Mouse (Mus musculus) forebrain, postnatal 0 days (tissue): ENCODE measurements around the gene Tbc1d14. TPM values are rescaled to one million over a fixed set of nuclear protein-coding genes. Genes with fewer than 3 reads are reported as not detected.
A peak's percentile ranks its signal among the peaks of the same experiment; 100 is the strongest.

ENCODE experiments used
- ATAC-seq: fragments of 200-750 bp; cut with Nextera tagmentation; 2 replicates; pipeline ENCODE4 v1.8.0; 2017; ENCODE audit warnings: mild to moderate bottlenecking, moderate library complexity
- DNase-seq: peaks from one replicate; pipeline ENCODE4 v3.0.0-alpha.2; 2015
- H3K27ac ChIP-seq: fragments of 300-500 bp; sonication (generic); 2 replicates; pipeline ENCODE4 v1.5.1; 2014; ENCODE audit warnings: low read depth, mild to moderate bottlenecking, antibody characterized with exemption, low read length, moderate library complexity, mixed read lengths
- H3K27me3 ChIP-seq: fragments of 300-500 bp; sonication (generic); 2 replicates; pipeline ENCODE4 v1.6.1; 2014; ENCODE audit warnings: mild to moderate bottlenecking, low read length, mixed read lengths; ENCODE audit not compliant: insufficient read depth
- H3K36me3 ChIP-seq: fragments of 300-500 bp; sonication (generic); 2 replicates; pipeline ENCODE4 v1.6.1; 2014; ENCODE audit warnings: mild to moderate bottlenecking, moderate library complexity; ENCODE audit not compliant: insufficient read depth
- H3K4me1 ChIP-seq: fragments of 300-500 bp; sonication (generic); 2 replicates; pipeline ENCODE4 v1.6.1; 2014; ENCODE audit warnings: antibody characterized with exemption; ENCODE audit not compliant: insufficient read depth
- H3K4me2 ChIP-seq: fragments of 300-500 bp; sonication (generic); 2 replicates; pipeline ENCODE4 v1.6.1; 2014; ENCODE audit warnings: low read depth, mild to moderate bottlenecking, moderate library complexity
- H3K4me3 ChIP-seq: fragments of 300-500 bp; sonication (generic); 2 replicates; pipeline ENCODE4 v1.5.1; 2014; ENCODE audit warnings: low read depth, low read length, mixed read lengths
- H3K9ac ChIP-seq: fragments of 300-500 bp; sonication (generic); 2 replicates; pipeline ENCODE4 v1.6.1; 2014; ENCODE audit warnings: mild to moderate bottlenecking
- H3K9me3 ChIP-seq: fragments of 300-500 bp; sonication (generic); 2 replicates; pipeline ENCODE4 v1.6.1; 2016; ENCODE audit warnings: low read length
- CTCF ChIP-seq: sonication (generic); IDR thresholded peaks from 2 replicates; pipeline ENCODE4 v1.5.1; 2016; ENCODE audit warnings: antibody characterized with exemption, control low read depth, low read depth
- WGBS: fragments of 180-500 bp; shearing (Covaris S2); extraction: QIAGEN DNeasy Blood & Tissue Kit; methylation state at CpG from one replicate; pipeline ENCODE4 v1.1.7; 2014; 5-methylcytosine and 5-hydroxymethylcytosine counted together
- polyA plus RNA-seq: library from polyadenylated mRNA; unstranded; fragments of >200 nt; fragmentation: Nextera tagmentation; extraction: Ambion mirVana; gene quantifications from 2 replicates; pipeline ENCODE4 v1.2.1, GENCODE M21; 2015
- total RNA-seq: library from RNA; depleted of rRNA; stranded (reverse); fragments of >200 nt; gene quantifications from 2 replicates; pipeline ENCODE4 v1.2.3, GENCODE M21; 2014

Tbc1d14 gene
- total and polyA plus RNA-seq, 2 experiments from 2014 or later = 29.0 to 74.1 TPM

DNA sequence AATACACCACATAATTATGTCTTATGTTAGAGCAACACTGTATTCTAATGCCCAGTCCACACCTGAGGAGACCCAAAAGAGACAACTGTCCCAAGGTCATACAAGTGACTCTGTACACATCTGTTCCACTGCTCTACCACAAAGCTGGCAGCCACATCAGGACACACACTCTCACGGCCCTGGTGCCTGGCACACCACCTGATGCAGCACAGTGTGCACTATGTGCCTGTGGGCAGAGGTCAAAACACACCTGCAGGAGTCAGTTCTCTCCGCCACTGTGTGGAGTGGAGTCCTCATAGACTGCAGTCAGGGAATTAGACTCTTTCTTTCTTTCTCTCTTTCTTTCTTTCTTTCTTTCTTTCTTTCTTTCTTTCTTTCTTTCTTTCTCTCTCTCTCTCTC lies 52.1 kb downstream of the Tbc1d14 start:
- H3K4me2 ChIP-seq = no peak overlapping the region
- no peak for TF ChIP-seq CTCF

GRCm38 (mm10) chr5:36538576-36539187 lies 54.4 kb downstream of the Tbc1d14 start:
- ATAC-seq = no peak
- no peaks in the 10 kb centered on the region for H3K9me3 ChIP-seq
- H3K27me3 ChIP-seq = no peaks in the 10 kb centered on the region
- H3K36me3 ChIP-seq = no peaks in the 10 kb centered on the region
- no peak overlapping the region for H3K4me3 ChIP-seq
- H3K4me2 ChIP-seq = no peak overlapping the region
- H3K27ac ChIP-seq = no peak overlapping the region
- no peaks in the 10 kb centered on the region for H3K4me1 ChIP-seq
- TF ChIP-seq CTCF = peak; percentile 81
- no peak overlapping the region for H3K9ac ChIP-seq
- peak; percentile 49 for DNase-seq
- WGBS = 55% methylated on average over 4 of the region's 4 CpGs

More for the DNA sequence above, 52.1 kb downstream of the Tbc1d14 start:
- H3K9ac ChIP-seq = no peak overlapping the region
- H3K4me1 ChIP-seq = no peaks in the 10 kb centered on the region
- DNase-seq (no peak), ATAC-seq (no peak)
- WGBS = 94% methylated on average over 2 of the region's 2 CpGs
- no peaks in the 10 kb centered on the region for H3K9me3 ChIP-seq
- H3K27me3 ChIP-seq = no peaks in the 10 kb centered on the region
- no peak overlapping the region for H3K4me3 ChIP-seq
- no peak overlapping the region for H3K27ac ChIP-seq
- no peaks in the 10 kb centered on the region for H3K36me3 ChIP-seq

GRCm38 (mm10) chr5:36536424-36536823 lies 56.7 kb downstream of the Tbc1d14 start:
- no peaks in the 10 kb centered on the region for H3K36me3 ChIP-seq
- H3K4me1 ChIP-seq = no peaks in the 10 kb centered on the region
- no peak overlapping the region for H3K27ac ChIP-seq
- H3K4me2 ChIP-seq = no peak overlapping the region
- H3K27me3 ChIP-seq = no peaks in the 10 kb centered on the region
- DNase-seq (no peak), ATAC-seq (no peak)
- H3K4me3 ChIP-seq = no peak overlapping the region
- 90% methylated on average over 3 of the region's 3 CpGs for WGBS
- H3K9me3 ChIP-seq = no peaks in the 10 kb centered on the region
- TF ChIP-seq CTCF = no peak
- H3K9ac ChIP-seq = no peak overlapping the region

- Histone ChIP-seq H3K9me3 (no peaks in the 10 kb centered on the region), H3K4me3 (no peak overlapping the region), H3K9ac (no peak overlapping the region), H3K27me3 (no peaks in the 10 kb centered on the region), H3K36me3 (no peaks in the 10 kb centered on the region), H3K4me1 (no peaks in the 10 kb centered on the region), H3K27ac (no peak overlapping the region), H3K4me2 (no peak overlapping the region)
- no peak for TF ChIP-seq CTCF
- ATAC-seq (no peak), DNase-seq (no peak)
- 93% methylated on average over 6 of the region's 6 CpGs for whole genome bisulfite sequencing
Measured at GRCm38 (mm10) chr5:36535438-36536176, 57.5 kb downstream of the Tbc1d14 start.

DNA sequence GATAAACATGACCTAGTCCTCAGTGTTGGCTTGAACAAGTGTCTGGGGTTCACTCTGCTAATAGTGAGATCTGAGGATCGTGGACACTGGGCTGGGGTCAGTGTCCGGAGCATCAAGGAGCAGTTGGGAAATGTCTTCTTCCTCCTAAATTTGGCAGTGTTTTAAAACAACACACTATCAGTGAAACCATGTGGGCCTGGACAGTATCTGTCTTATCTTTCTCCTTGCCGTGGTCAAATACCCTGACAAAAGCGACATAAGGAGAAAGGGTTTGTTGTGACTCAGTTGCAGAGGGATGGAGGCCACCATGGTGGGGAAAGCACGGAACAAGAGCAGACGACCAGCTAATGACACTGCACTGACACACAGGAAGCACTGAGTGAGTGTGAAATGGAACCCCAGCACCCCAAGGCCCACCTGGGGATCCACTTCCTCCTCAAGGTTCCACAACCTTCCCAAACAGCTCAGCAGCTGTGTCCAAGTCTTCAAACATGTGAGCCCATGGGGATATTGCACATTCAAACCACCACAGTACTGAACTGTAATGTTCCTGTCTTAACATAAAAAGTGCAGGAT lies 58.5 kb downstream of the Tbc1d14 start:
- Histone ChIP-seq H3K9me3 (no peaks in the 10 kb centered on the region), H3K4me2 (no peak overlapping the region), H3K27ac (no peak overlapping the region), H3K4me1 (no peaks in the 10 kb centered on the region), H3K27me3 (no peaks in the 10 kb centered on the region), H3K36me3 (no peaks in the 10 kb centered on the region), H3K4me3 (no peak overlapping the region), H3K9ac (no peak overlapping the region)
- 90% methylated on average over 6 of the region's 6 CpGs for WGBS
- ATAC-seq (no peak), DNase-seq (no peak)
- no peak for TF ChIP-seq CTCF

DNA sequence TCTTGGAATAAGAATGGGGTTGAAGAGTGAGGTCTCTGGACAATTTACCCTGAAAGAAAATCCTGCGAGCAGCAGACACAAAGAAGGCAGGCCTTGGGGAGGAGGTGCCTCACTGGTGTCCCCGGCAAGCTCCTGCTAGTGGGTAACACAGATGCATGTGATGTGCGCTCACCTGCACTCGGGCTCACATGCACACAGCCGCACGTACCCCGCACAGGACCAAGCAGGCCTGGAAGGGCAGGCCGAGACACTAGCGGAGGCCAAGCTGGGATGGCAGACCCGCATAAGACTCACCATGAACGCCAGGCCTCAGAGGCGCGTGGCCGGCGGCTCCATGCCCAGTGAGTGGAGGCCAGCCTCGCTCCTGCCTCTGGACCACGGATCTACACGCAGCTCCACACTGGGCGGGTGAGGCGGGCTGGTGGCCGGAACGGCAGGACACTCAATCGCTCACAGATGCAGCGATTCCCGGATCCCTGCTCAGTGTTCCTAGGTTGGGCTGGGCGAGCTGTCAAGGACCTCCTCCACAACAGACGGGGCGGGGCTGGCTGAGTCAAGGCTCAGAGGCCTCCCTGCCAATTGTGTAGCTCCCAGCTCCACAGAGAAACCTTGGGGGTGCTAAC lies 62.8 kb downstream of the Tbc1d14 start:
- H3K4me2 ChIP-seq = peak overlapping the region; percentile 82
- 0 out of 2 replicates have a peak, but pooled peaks cover 3% of the 10 kb centered on the region for H3K36me3 ChIP-seq
- no peaks in the 10 kb centered on the region for H3K27me3 ChIP-seq
- no peaks in the 10 kb centered on the region for H3K9me3 ChIP-seq
- no peak; the same call in 1 of the 2 replicates for TF ChIP-seq CTCF
- peaks cover 16% of the 10 kb centered on the region for H3K4me1 ChIP-seq
- peak; percentile 92 for DNase-seq
- peak; percentile 96 for ATAC-seq
- peak overlapping the region; percentile 91 for H3K27ac ChIP-seq
- H3K9ac ChIP-seq = peak overlapping the region; percentile 90
- WGBS = under 1% methylated on average over 28 of the region's 28 CpGs
- peak overlapping the region; percentile 84 for H3K4me3 ChIP-seq

DNA sequence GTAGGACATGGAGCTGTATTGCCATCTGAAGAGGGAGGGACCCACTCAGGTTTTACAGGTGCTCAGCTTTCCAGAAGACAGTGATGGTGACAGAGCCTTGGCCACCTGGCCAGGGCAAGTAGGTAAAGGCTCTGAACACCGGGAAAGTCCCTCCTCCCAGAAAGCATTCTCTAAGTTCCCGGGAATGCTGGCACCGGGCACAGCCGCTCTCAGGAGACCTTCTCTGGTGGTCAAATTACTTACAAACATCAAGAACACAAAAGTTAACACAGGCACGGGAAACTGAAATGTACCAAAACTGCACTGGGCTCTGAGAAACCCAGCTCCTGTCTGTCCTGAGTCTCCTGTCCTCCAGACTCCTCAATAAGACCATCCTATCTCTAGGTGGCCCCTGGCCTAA lies 63.4 kb downstream of the Tbc1d14 start:
- ATAC-seq = no peak
- Histone ChIP-seq H3K36me3 (0 out of 2 replicates have a peak, but pooled peaks cover 5% of the 10 kb centered on the region), H3K4me3 (peak overlapping the region; percentile 84), H3K4me2 (peak overlapping the region; percentile 82), H3K4me1 (peaks cover 16% of the 10 kb centered on the region), H3K9me3 (no peaks in the 10 kb centered on the region), H3K27ac (peak overlapping the region; percentile 91), H3K27me3 (no peaks in the 10 kb centered on the region), H3K9ac (peak overlapping the region; percentile 90)
- TF ChIP-seq CTCF = no peak
- WGBS = 4% methylated on average over 5 of the region's 5 CpGs
- no peak for DNase-seq
